Mouse (Mus musculus) spleen, adult 18-20 months (tissue): ENCODE measurements around the gene Cnot6l.

Experiments used
- DNase-seq, 2 experiments: peaks; one replicate each; pipeline ENCODE4 v3.0.0; 2022; ENCODE audit warnings: mixed read lengths in 2 of 2

Cnot6l gene

GRCm38 (mm10) chr5:96161263-96161577 lies 2.8 kb downstream of the Cnot6l start:
- no peak for DNase-seq

GRCm38 (mm10) chr5:96160467-96161262 lies 3.3 kb downstream of the Cnot6l start:
- peak; percentile 16 to 46 for DNase-seq

GRCm38 (mm10) chr5:96142351-96142750 lies 21.6 kb downstream of the Cnot6l start:
- no peak for DNase-seq

- no peak for DNase-seq
Observed at GRCm38 (mm10) chr5:96130683-96131082, 33.3 kb downstream of the Cnot6l start.

GRCm38 (mm10) chr5:96126856-96127255 lies 37.1 kb downstream of the Cnot6l start:
- no peak for DNase-seq

GRCm38 (mm10) chr5:96114943-96115342 lies 49.0 kb downstream of the Cnot6l start:
- no peak for DNase-seq

DNA sequence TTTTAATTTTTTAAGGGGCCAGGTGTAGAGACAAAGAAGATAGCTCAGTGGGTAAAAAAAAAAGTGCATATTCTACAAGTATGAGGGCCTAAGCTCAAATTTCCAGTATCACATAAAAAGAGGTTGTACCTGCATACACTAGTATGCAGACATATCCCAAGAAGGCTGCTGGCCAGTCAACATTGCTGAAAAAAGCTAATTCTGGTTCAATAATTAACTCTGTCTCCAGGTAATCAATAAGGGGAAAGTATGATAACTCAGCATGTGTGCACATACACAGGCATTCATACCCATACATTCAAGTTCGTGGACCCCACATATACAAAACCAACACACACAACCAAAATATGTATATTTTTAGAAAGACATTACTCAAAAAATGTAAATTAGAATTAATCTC lies 59.3 kb downstream of the Cnot6l start:
- no peak for DNase-seq

GRCm38 (mm10) chr5:96091468-96091867 lies 72.5 kb downstream of the Cnot6l start:
- DNase-seq: no peak

GRCm38 (mm10) chr5:96085324-96085723 lies 78.6 kb downstream of the Cnot6l start:
- no peak for DNase-seq

DNA sequence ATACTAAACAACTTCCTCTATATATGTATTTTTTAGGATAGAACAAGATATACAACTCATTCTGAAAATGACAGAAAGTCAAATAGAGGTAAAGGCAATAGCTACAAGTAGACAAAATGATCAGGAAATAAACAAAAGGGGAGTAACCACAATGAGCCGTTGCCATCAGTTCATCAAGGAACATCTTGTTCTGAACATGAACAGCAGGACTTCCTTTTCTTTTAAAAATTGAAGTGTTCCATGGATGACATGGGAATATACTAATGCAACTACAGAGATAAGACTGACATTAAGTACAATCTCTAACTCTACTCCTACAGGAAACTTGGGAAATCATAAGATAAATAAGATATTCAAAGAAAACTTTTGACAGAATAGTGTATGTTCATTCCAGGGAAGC lies 84.9 kb downstream of the Cnot6l start:
- no peak for DNase-seq

DNA sequence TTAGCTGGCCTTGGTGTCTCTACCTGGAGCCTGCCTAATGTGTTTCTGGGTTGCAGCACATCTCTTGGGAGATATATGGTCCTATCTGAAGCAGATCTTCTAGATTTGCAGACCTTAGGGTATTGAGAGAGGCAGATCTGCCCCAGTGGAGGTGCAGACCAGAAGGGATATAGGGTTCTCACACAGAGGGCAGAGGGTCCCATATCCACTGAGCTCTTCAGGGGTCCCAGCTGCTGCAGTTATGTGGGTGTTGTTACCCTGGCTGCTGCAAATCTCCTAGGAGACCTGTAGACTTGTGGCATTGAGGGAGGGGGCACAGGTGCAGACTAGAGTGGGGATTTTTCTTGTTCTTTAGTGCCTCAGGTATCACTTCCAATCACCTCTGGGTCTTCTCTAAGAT lies 98.4 kb downstream of the Cnot6l start:
- no peak for DNase-seq

GRCm38 (mm10) chr5:96042492-96042891 lies 121.5 kb downstream of the Cnot6l start:
- no peak for DNase-seq

- DNase-seq: no peak
Observed at GRCm38 (mm10) chr5:96041507-96042104, 122.4 kb downstream of the Cnot6l start.

DNA sequence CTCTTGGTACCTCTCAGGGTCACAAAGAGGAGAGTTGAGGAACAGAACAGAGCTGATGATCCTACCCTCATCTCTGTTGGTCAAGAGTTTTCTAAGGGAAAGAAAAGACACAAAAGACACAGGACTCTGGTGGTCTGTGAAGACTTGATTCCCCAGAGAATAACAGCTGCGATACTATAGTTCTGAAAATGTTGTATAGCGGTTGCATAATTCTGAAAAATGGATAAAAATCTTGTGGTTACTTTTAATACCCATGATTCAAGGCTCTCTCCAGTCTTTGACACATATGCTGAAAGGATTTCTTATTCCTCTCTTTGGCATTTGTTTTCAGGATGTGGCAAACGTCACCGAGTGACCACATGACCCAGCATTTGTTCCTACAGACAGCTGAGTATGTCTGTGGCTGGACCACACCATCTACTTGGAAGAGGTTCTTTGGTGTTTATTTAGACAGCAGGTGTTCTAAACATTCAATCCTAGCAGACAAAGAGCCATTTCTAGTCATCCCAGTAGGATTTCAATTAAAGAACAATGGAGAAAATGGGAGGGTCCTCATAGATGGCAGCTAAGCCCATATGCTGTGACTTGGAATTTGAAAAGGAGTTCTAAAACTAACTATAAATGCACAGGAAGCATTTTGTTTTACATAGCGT lies 124.7 kb downstream of the Cnot6l start:
- DNase-seq: no peak

DNA sequence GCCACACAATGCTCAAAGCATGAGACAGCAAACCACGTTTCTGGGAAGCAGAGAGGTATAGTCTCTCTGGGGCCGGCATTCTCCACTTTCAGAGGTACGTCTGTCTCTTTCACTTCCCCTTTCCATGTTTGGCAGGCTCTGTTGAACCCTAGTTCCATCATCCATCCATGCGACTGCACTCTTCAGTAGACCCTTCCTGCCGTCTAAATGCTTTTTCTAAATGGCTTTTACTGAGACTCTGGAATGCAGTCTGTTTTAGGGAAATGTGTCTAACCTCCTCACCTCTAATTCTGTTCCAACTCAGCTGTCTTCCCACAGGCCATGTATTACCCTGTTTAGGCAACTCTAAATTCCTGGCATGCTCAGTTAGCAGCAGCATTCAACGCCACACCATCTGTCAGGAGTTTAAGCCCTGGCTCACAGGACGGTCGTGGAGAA lies 126.3 kb downstream of the Cnot6l start:
- DNase-seq: peak in 1 of 2 experiments; percentile 11

DNA sequence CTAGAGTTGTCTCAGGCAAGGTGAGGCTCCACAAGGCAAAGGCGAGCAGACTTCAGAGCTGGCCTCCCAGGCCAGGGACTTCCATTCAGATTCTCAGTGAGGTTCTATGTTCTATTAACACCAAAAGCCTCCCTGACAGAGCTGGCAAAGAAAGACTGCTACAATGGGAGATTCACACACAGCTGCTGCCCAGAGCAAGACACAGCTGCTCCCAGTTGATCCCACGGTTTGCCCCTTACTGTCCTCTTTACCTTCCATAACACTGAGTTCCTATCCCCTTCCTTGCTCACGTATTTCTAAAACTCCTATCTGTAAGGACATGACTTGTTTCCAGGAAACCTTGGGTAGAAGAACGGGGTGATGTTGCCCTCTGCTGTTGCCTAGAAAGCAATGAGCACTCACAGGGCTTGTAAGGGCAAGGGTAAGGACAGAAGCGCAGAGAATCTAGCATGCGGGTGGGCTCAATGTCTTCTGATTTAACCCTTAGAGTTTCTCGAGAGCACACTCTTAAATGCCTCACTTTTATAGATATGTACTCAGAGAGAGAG lies 127.8 kb downstream of the Cnot6l start:
- DNase-seq: no peak

GRCm38 (mm10) chr5:96034101-96034500 lies 129.9 kb downstream of the Cnot6l start:
- no peak for DNase-seq

DNA sequence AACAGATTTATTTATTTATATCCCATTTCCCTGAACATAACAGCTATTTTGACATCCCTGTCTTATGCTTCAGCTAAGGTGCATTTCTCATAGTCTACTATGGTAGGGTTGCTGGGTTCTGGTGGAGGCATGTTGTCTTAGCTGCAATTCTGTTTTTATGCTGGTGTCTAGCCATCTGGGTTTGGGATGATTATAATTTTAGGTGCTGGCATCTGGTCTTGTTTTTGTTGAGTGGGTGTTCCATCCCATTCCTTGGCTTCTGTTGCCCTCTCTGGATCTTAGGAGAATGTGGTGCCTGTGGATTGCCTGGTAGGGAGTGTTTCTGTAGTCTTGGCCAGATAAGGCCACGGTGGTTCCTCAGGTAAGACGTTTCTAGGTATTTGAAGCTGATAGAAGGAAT lies 134.2 kb downstream of the Cnot6l start:
- no peak for DNase-seq
